Mouse (Mus musculus) MEL (cell line): ENCODE measurements at regions not wholly inside any gene's neighbourhood (a gene's known extent, or its start where the extent isn't known, plus 50 kb on each side); places are given as distances from the start of the nearest gene placed in this dataset.

Experiments
- DNase-seq: peaks from one replicate; pipeline ENCODE4 v3.0.0; 2011; ENCODE audit warnings: low read depth, low spot score
- H3K27ac ChIP-seq: 2 replicates; pipeline ENCODE4 v1.5.1; 2012; ENCODE audit warnings: low read depth, mild to moderate bottlenecking, control low read depth, low read length, moderate library complexity; ENCODE audit not compliant: control insufficient read depth
- H3K27me3 ChIP-seq, 2 experiments: fragments of 150-350 bp in 1 of 2; sonication (generic) in 1 of 2; 2 replicates each; pipeline ENCODE4 v1.6.1; 2012; ENCODE audit warnings: low read length in 2 of 2, mild to moderate bottlenecking in 2 of 2, improper control_type of control experiment in 1 of 2, moderate library complexity in 1 of 2; ENCODE audit not compliant: insufficient read depth in 2 of 2, control insufficient read depth in 1 of 2
- H3K36me3 ChIP-seq, 2 experiments: 2 replicates each; pipeline ENCODE4 v1.6.1; 2012 to 2014; ENCODE audit warnings: low read length in 2 of 2, improper control_type of control experiment in 1 of 2, inconsistent platforms in 1 of 2, mild to moderate bottlenecking in 1 of 2; ENCODE audit not compliant: insufficient read depth in 2 of 2, control insufficient read depth in 1 of 2
- H3K4me1 ChIP-seq, 2 experiments: fragments of 150-350 bp in 1 of 2; sonication (generic) in 1 of 2; 2 replicates each; pipeline ENCODE4 v1.6.1; 2012; ENCODE audit warnings: low read length in 2 of 2, improper control_type of control experiment in 1 of 2, mild to moderate bottlenecking in 1 of 2; ENCODE audit not compliant: insufficient read depth in 2 of 2, control insufficient read depth in 1 of 2
- H3K4me3 ChIP-seq, 2 experiments: fragments of 150-350 bp in 1 of 2; sonication (generic) in 1 of 2; 2 replicates each; pipeline ENCODE4 v1.5.1; 2012; ENCODE audit warnings: low read depth in 2 of 2, low read length in 2 of 2, mild to moderate bottlenecking in 2 of 2, moderate library complexity in 2 of 2, control low read depth in 1 of 2, improper control_type of control experiment in 1 of 2; ENCODE audit not compliant: control insufficient read depth in 1 of 2, insufficient read depth in 1 of 2
- H3K79me2 ChIP-seq: 2 replicates; pipeline ENCODE4 v1.6.1; 2012; ENCODE audit warnings: mild to moderate bottlenecking, low read length, moderate library complexity; ENCODE audit not compliant: control insufficient read depth, poor library complexity, insufficient read depth
- H3K9ac ChIP-seq: 2 replicates; pipeline ENCODE4 v1.6.1; 2012; ENCODE audit warnings: low read depth, mild to moderate bottlenecking, control low read depth, low read length, moderate library complexity; ENCODE audit not compliant: control insufficient read depth, poor library complexity, severe bottlenecking
- H3K9me3 ChIP-seq: fragments of 150-350 bp; sonication (generic); replicated peaks from 2 replicates; pipeline ENCODE4 v1.6.1; 2012; ENCODE audit warnings: mild to moderate bottlenecking, low read length, improper control_type of control experiment, moderate library complexity; ENCODE audit not compliant: insufficient read depth
- BHLHE40 ChIP-seq: IDR thresholded peaks from 2 replicates; pipeline ENCODE4 v1.6.1; 2012; ENCODE audit warnings: low read depth, mild to moderate bottlenecking, inconsistent platforms, low read length, improper control_type of control experiment, borderline replicate concordance
- E2F4 ChIP-seq: IDR thresholded peaks from 2 replicates; pipeline ENCODE4 v1.6.1; 2011; ENCODE audit warnings: low read depth, low read length, improper control_type of control experiment, borderline replicate concordance
- ETS1 ChIP-seq: IDR thresholded peaks from 2 replicates; pipeline ENCODE4 v1.6.1; 2012; ENCODE audit warnings: low read depth, mild to moderate bottlenecking, inconsistent platforms, low read length, improper control_type of control experiment, moderate library complexity
- GABPA ChIP-seq: IDR thresholded peaks from 2 replicates; pipeline ENCODE4 v1.6.1; 2012; ENCODE audit warnings: low read depth, mild to moderate bottlenecking, inconsistent platforms, low read length, improper control_type of control experiment, moderate library complexity
- GATA1 ChIP-seq: IDR thresholded peaks from 2 replicates; pipeline ENCODE4 v1.6.1; 2011; ENCODE audit warnings: low read depth, low read length, improper control_type of control experiment
- HCFC1 ChIP-seq: IDR thresholded peaks from 2 replicates; pipeline ENCODE4 v1.6.1; 2012; ENCODE audit warnings: low read depth, mild to moderate bottlenecking, inconsistent platforms, low read length, improper control_type of control experiment, moderate library complexity
- MAFK ChIP-seq: IDR thresholded peaks from 2 replicates; pipeline ENCODE4 v1.6.1; 2011; ENCODE audit warnings: low read depth, mild to moderate bottlenecking, low read length, improper control_type of control experiment, borderline replicate concordance
- MAX ChIP-seq: IDR thresholded peaks from 2 replicates; pipeline ENCODE4 v1.6.1; 2011; ENCODE audit warnings: low read length, improper control_type of control experiment
- MAZ ChIP-seq: IDR thresholded peaks from 2 replicates; pipeline ENCODE4 v1.6.1; 2012; ENCODE audit warnings: low read depth, mild to moderate bottlenecking, inconsistent platforms, low read length, improper control_type of control experiment
- MEF2A ChIP-seq: IDR thresholded peaks from 2 replicates; pipeline ENCODE4 v1.6.1; 2014; ENCODE audit warnings: low read depth, mild to moderate bottlenecking, inconsistent platforms, low read length, improper control_type of control experiment; ENCODE audit not compliant: poor library complexity, insufficient replicate concordance, severe bottlenecking; ENCODE audit errors: extremely low read depth
- MYB ChIP-seq: IDR thresholded peaks from 2 replicates; pipeline ENCODE4 v1.6.1; 2011; ENCODE audit warnings: mild to moderate bottlenecking, low read depth, low read length, improper control_type of control experiment
- MYC ChIP-seq: IDR thresholded peaks from 2 replicates; pipeline ENCODE4 v1.6.1; 2011; ENCODE audit warnings: low read depth, mild to moderate bottlenecking, low read length, improper control_type of control experiment, moderate library complexity
- NELFE ChIP-seq: IDR thresholded peaks from 2 replicates; pipeline ENCODE4 v1.6.1; 2011; ENCODE audit warnings: low read depth, low read length, improper control_type of control experiment
- POLR2A ChIP-seq, 2 experiments: IDR thresholded peaks; 2 replicates each; pipeline ENCODE4 v1.6.1; 2011 to 2012; ENCODE audit warnings: low read length in 2 of 2, mild to moderate bottlenecking in 2 of 2, control low read depth in 1 of 2, improper control_type of control experiment in 1 of 2, low read depth in 1 of 2, moderate library complexity in 1 of 2; ENCODE audit not compliant: control insufficient read depth in 1 of 2, insufficient read depth in 1 of 2, poor library complexity in 1 of 2
- POLR2AphosphoS2 ChIP-seq: IDR thresholded peaks from 2 replicates; pipeline ENCODE4 v1.6.1; 2011; ENCODE audit warnings: low read length, improper control_type of control experiment
- POLR2AphosphoS5 ChIP-seq: IDR thresholded peaks from 2 replicates; pipeline ENCODE4 v1.6.1; 2012; ENCODE audit warnings: low read depth, borderline replicate concordance, mild to moderate bottlenecking, inconsistent platforms, low read length, moderate library complexity, mixed read lengths
- RCOR1 ChIP-seq: IDR thresholded peaks from 2 replicates; pipeline ENCODE4 v1.6.1; 2012; ENCODE audit warnings: low read depth, mild to moderate bottlenecking, inconsistent platforms, low read length, improper control_type of control experiment
- SMC3 ChIP-seq: IDR thresholded peaks from 2 replicates; pipeline ENCODE4 v1.6.1; 2011; ENCODE audit warnings: low read depth, low read length, improper control_type of control experiment
- UBTF ChIP-seq: IDR thresholded peaks from 2 replicates; pipeline ENCODE4 v1.6.1; 2012; ENCODE audit warnings: low read depth, mild to moderate bottlenecking, inconsistent platforms, low read length, improper control_type of control experiment, moderate library complexity, borderline replicate concordance; ENCODE audit not compliant: insufficient read depth
- USF2 ChIP-seq, 2 experiments: IDR thresholded peaks; 2 replicates each; pipeline ENCODE4 v1.6.1; 2011 to 2012; ENCODE audit warnings: improper control_type of control experiment in 2 of 2, low read length in 2 of 2, borderline replicate concordance in 1 of 2, inconsistent platforms in 1 of 2, low read depth in 1 of 2, mild to moderate bottlenecking in 1 of 2; ENCODE audit not compliant: insufficient read depth in 1 of 2
- ZMIZ1 ChIP-seq: IDR thresholded peaks from 2 replicates; pipeline ENCODE4 v1.6.1; 2012; ENCODE audit warnings: low read depth, mild to moderate bottlenecking, inconsistent platforms, low read length, improper control_type of control experiment, moderate library complexity

- H3K36me3 ChIP-seq, result no peaks in the 10 kb centered on the region
- no peaks in the 10 kb centered on the region for H3K79me2 ChIP-seq
- no peaks in the 10 kb centered on the region for H3K9me3 ChIP-seq
- H3K4me3 ChIP-seq, result no peak overlapping the region
- H3K4me1 ChIP-seq, result no peaks in the 10 kb centered on the region
- no peaks in the 10 kb centered on the region; a peak in 1 of 4 replicates for H3K27me3 ChIP-seq
- H3K27ac ChIP-seq, result no peak overlapping the region
- TF ChIP-seq MYC (no peak), MAFK (no peak), GATA1 (no peak), USF2 (IDR thresholded peaks at IDR 0.05; ENCODE audit: borderline replicate concordance in 1 of 2, insufficient read depth in 1 of 2, low read depth in 1 of 2, low read length in 2 of 2) (no peak), SMC3 (no peak), MAZ (no peak), E2F4 (no peak), MYB (no peak), GABPA (no peak), HCFC1 (no peak), RCOR1 (no peak), BHLHE40 (no peak), NELFE (no peak), POLR2A (IDR thresholded peaks at IDR 0.05; ENCODE audit: control insufficient read depth in 1 of 2, insufficient read depth in 1 of 2, low read depth in 1 of 2, low read length in 2 of 2, poor library complexity in 1 of 2) (no peak), UBTF (no peak), ZMIZ1 (no peak), POLR2AphosphoS2 (no peak)
- no peak for DNase-seq
- H3K9ac ChIP-seq, result no peak overlapping the region
Observed at GRCm38 (mm10) chr11:22600370-22600769, 88.5 kb downstream of the Tmem17 start.

GRCm38 (mm10) chr11:22601977-22602376 is 90.1 kb downstream of the Tmem17 start:
- H3K27ac ChIP-seq, result no peak overlapping the region
- no peak overlapping the region for H3K4me3 ChIP-seq
- no peaks in the 10 kb centered on the region for H3K79me2 ChIP-seq
- H3K27me3 ChIP-seq, result no peaks in the 10 kb centered on the region; a peak in 1 of 4 replicates
- no peaks in the 10 kb centered on the region for H3K9me3 ChIP-seq
- DNase-seq, result no peak
- TF ChIP-seq MYC (no peak), POLR2AphosphoS5 (no peak), ETS1 (no peak), MEF2A (no peak), MAX (no peak)
- H3K4me1 ChIP-seq, result no peaks in the 10 kb centered on the region
- no peak overlapping the region for H3K9ac ChIP-seq
- H3K36me3 ChIP-seq, result no peaks in the 10 kb centered on the region
